Mouse (Mus musculus): ENCODE data around the gene Ccdc70. TPM values are rescaled to one million over a fixed set of nuclear protein-coding genes. Genes with fewer than 3 reads are reported as not detected.
A peak's percentile ranks its signal among the peaks of the same experiment; 100 is the strongest.

The Ccdc70 gene
- polyA plus RNA-seq, 1 experiment from 2014 or later, result not detected

GRCm38 (mm10) chr8:21966646-21967045 lies 2.9 kb upstream of the Ccdc70 start:
- Histone ChIP-seq H3K4me1 (ENCODE audit: control insufficient read depth, insufficient read depth, low read length) (no peaks in the 10 kb centered on the region), H3K27me3 (ENCODE audit: control insufficient read depth, insufficient read depth, low read length) (no peaks in the 10 kb centered on the region), H3K27ac (ENCODE audit: low read length) (no peak overlapping the region), H3K9me3 (ENCODE audit: control insufficient read depth, low read depth, low read length) (no peaks in the 10 kb centered on the region), H3K4me3 (ENCODE audit: low read depth, low read length) (no peak overlapping the region), H3K4me2 (replicated peaks; ENCODE audit: low read depth, low read length) (no peak overlapping the region), H3K36me3 (ENCODE audit: control insufficient read depth, insufficient read depth, low read length) (no peaks in the 10 kb centered on the region), H3K9ac (replicated peaks; ENCODE audit: low read depth, low read length) (no peak overlapping the region)
- 92% methylated on average over 1 of the region's 1 CpGs for WGBS
- ATAC-seq (ENCODE audit: insufficient number of reproducible peaks, insufficient read depth, low FRiP score, low read depth), result no peak

GRCm38 (mm10) chr8:21978193-21978592 lies 8.6 kb downstream of the Ccdc70 start:
- no peak overlapping the region for H3K4me2 ChIP-seq (replicated peaks; ENCODE audit: low read depth, low read length)
- no peaks in the 10 kb centered on the region for H3K27me3 ChIP-seq (ENCODE audit: control insufficient read depth, insufficient read depth, low read length)
- no peak overlapping the region for H3K9ac ChIP-seq (replicated peaks; ENCODE audit: low read depth, low read length)
- ATAC-seq (ENCODE audit: insufficient number of reproducible peaks, insufficient read depth, low FRiP score, low read depth), result no peak
- no peak overlapping the region for H3K4me3 ChIP-seq (ENCODE audit: low read depth, low read length)
- WGBS, result 68% methylated on average over 4 of the region's 4 CpGs
- H3K36me3 ChIP-seq (ENCODE audit: control insufficient read depth, insufficient read depth, low read length), result no peaks in the 10 kb centered on the region
- H3K4me1 ChIP-seq (ENCODE audit: control insufficient read depth, insufficient read depth, low read length), result no peaks in the 10 kb centered on the region
- H3K27ac ChIP-seq (ENCODE audit: low read length), result no peak overlapping the region
- no peaks in the 10 kb centered on the region for H3K9me3 ChIP-seq (ENCODE audit: control insufficient read depth, low read depth, low read length)

GRCm38 (mm10) chr8:21981664-21982337 lies 12.2 kb downstream of the Ccdc70 start:
- no peak for ATAC-seq (ENCODE audit: insufficient number of reproducible peaks, insufficient read depth, low FRiP score, low read depth)
- Histone ChIP-seq H3K36me3 (ENCODE audit: control insufficient read depth, insufficient read depth, low read length) (no peaks in the 10 kb centered on the region), H3K4me2 (replicated peaks; ENCODE audit: low read depth, low read length) (no peak overlapping the region), H3K9me3 (ENCODE audit: control insufficient read depth, low read depth, low read length) (no peaks in the 10 kb centered on the region), H3K27me3 (ENCODE audit: control insufficient read depth, insufficient read depth, low read length) (no peaks in the 10 kb centered on the region), H3K27ac (ENCODE audit: low read length) (no peak overlapping the region), H3K9ac (replicated peaks; ENCODE audit: low read depth, low read length) (no peak overlapping the region), H3K4me1 (ENCODE audit: control insufficient read depth, insufficient read depth, low read length) (no peaks in the 10 kb centered on the region), H3K4me3 (ENCODE audit: low read depth, low read length) (no peak overlapping the region)
- 64% methylated on average over 8 of the region's 8 CpGs for WGBS

GRCm38 (mm10) chr8:21992184-21992583 lies 22.6 kb downstream of the Ccdc70 start:
- H3K4me1 ChIP-seq (ENCODE audit: control insufficient read depth, insufficient read depth, low read length), result no peaks in the 10 kb centered on the region
- H3K27ac ChIP-seq (ENCODE audit: low read length), result no peak overlapping the region
- no peaks in the 10 kb centered on the region for H3K36me3 ChIP-seq (ENCODE audit: control insufficient read depth, insufficient read depth, low read length)
- no peak overlapping the region for H3K9ac ChIP-seq (replicated peaks; ENCODE audit: low read depth, low read length)
- H3K4me3 ChIP-seq (ENCODE audit: low read depth, low read length), result no peak overlapping the region
- no peaks in the 10 kb centered on the region for H3K9me3 ChIP-seq (ENCODE audit: control insufficient read depth, low read depth, low read length)
- ATAC-seq (ENCODE audit: insufficient number of reproducible peaks, insufficient read depth, low FRiP score, low read depth), result peak; percentile 80; the same call in 1 of the 2 replicates
- H3K27me3 ChIP-seq (ENCODE audit: control insufficient read depth, insufficient read depth, low read length), result no peaks in the 10 kb centered on the region
- 22% methylated on average over 6 of the region's 6 CpGs for WGBS
- H3K4me2 ChIP-seq (replicated peaks; ENCODE audit: low read depth, low read length), result no peak overlapping the region

GRCm38 (mm10) chr8:21995181-21995580 lies 25.6 kb downstream of the Ccdc70 start:
- no peaks in the 10 kb centered on the region for H3K9me3 ChIP-seq (ENCODE audit: control insufficient read depth, low read depth, low read length)
- no peak overlapping the region for H3K4me3 ChIP-seq (ENCODE audit: low read depth, low read length)
- no peak for ATAC-seq (ENCODE audit: insufficient number of reproducible peaks, insufficient read depth, low FRiP score, low read depth)
- H3K9ac ChIP-seq (replicated peaks; ENCODE audit: low read depth, low read length), result no peak overlapping the region
- H3K4me2 ChIP-seq (replicated peaks; ENCODE audit: low read depth, low read length), result no peak overlapping the region
- 38% methylated on average over 3 of the region's 3 CpGs for WGBS
- no peaks in the 10 kb centered on the region for H3K4me1 ChIP-seq (ENCODE audit: control insufficient read depth, insufficient read depth, low read length)
- H3K36me3 ChIP-seq (ENCODE audit: control insufficient read depth, insufficient read depth, low read length), result no peaks in the 10 kb centered on the region
- H3K27ac ChIP-seq (ENCODE audit: low read length), result no peak overlapping the region
- no peaks in the 10 kb centered on the region for H3K27me3 ChIP-seq (ENCODE audit: control insufficient read depth, insufficient read depth, low read length)

GRCm38 (mm10) chr8:22004750-22005522 lies 35.4 kb downstream of the Ccdc70 start:
- 75% methylated on average over 14 of the region's 14 CpGs for WGBS
- no peaks in the 10 kb centered on the region for H3K4me1 ChIP-seq (ENCODE audit: control insufficient read depth, insufficient read depth, low read length)
- no peaks in the 10 kb centered on the region for H3K9me3 ChIP-seq (ENCODE audit: control insufficient read depth, low read depth, low read length)
- no peak overlapping the region for H3K4me3 ChIP-seq (ENCODE audit: low read depth, low read length)
- no peak overlapping the region for H3K9ac ChIP-seq (replicated peaks; ENCODE audit: low read depth, low read length)
- H3K27me3 ChIP-seq (ENCODE audit: control insufficient read depth, insufficient read depth, low read length), result no peaks in the 10 kb centered on the region
- H3K4me2 ChIP-seq (replicated peaks; ENCODE audit: low read depth, low read length), result no peak overlapping the region
- H3K36me3 ChIP-seq (ENCODE audit: control insufficient read depth, insufficient read depth, low read length), result no peaks in the 10 kb centered on the region
- no peak for ATAC-seq (ENCODE audit: insufficient number of reproducible peaks, insufficient read depth, low FRiP score, low read depth)
- no peak overlapping the region for H3K27ac ChIP-seq (ENCODE audit: low read length)

GRCm38 (mm10) chr8:22006423-22006822 lies 36.8 kb downstream of the Ccdc70 start:
- no peak overlapping the region for H3K4me2 ChIP-seq (replicated peaks; ENCODE audit: low read depth, low read length)

GRCm38 (mm10) chr8:22009403-22009802 lies 39.8 kb downstream of the Ccdc70 start:
- Histone ChIP-seq H3K4me2 (replicated peaks; ENCODE audit: low read depth, low read length) (no peak overlapping the region), H3K36me3 (ENCODE audit: control insufficient read depth, insufficient read depth, low read length) (no peaks in the 10 kb centered on the region), H3K4me3 (ENCODE audit: low read depth, low read length) (no peak overlapping the region), H3K9me3 (ENCODE audit: control insufficient read depth, low read depth, low read length) (no peaks in the 10 kb centered on the region), H3K27me3 (ENCODE audit: control insufficient read depth, insufficient read depth, low read length) (no peaks in the 10 kb centered on the region), H3K9ac (replicated peaks; ENCODE audit: low read depth, low read length) (no peak overlapping the region), H3K27ac (ENCODE audit: low read length) (no peak overlapping the region), H3K4me1 (ENCODE audit: control insufficient read depth, insufficient read depth, low read length) (no peaks in the 10 kb centered on the region)
- ATAC-seq (ENCODE audit: insufficient number of reproducible peaks, insufficient read depth, low FRiP score, low read depth), result no peak
- 77% methylated on average over 3 of the region's 3 CpGs for WGBS

More at GRCm38 (mm10) chr8:22006423-22006822, 36.8 kb downstream of the Ccdc70 start:
- 78% methylated on average over 6 of the region's 6 CpGs for WGBS
- no peaks in the 10 kb centered on the region for H3K36me3 ChIP-seq (ENCODE audit: control insufficient read depth, insufficient read depth, low read length)
- no peak overlapping the region for H3K9ac ChIP-seq (replicated peaks; ENCODE audit: low read depth, low read length)
- H3K9me3 ChIP-seq (ENCODE audit: control insufficient read depth, low read depth, low read length), result no peaks in the 10 kb centered on the region
- ATAC-seq (ENCODE audit: insufficient number of reproducible peaks, insufficient read depth, low FRiP score, low read depth), result no peak
- no peak overlapping the region for H3K27ac ChIP-seq (ENCODE audit: low read length)
- no peak overlapping the region for H3K4me3 ChIP-seq (ENCODE audit: low read depth, low read length)
- H3K27me3 ChIP-seq (ENCODE audit: control insufficient read depth, insufficient read depth, low read length), result no peaks in the 10 kb centered on the region
- H3K4me1 ChIP-seq (ENCODE audit: control insufficient read depth, insufficient read depth, low read length), result no peaks in the 10 kb centered on the region
